Mouse (Mus musculus) MEL (cell line): ENCODE measurements around the gene Rora. TPM values are rescaled to one million over a fixed set of nuclear protein-coding genes. Genes with fewer than 3 reads are reported as not detected.

ENCODE experiments used
- DNase-seq: peaks from one replicate; pipeline ENCODE4 v3.0.0; 2011; ENCODE audit warnings: low read depth, low spot score
- H3K27ac ChIP-seq: 2 replicates; pipeline ENCODE4 v1.5.1; 2012; ENCODE audit warnings: low read depth, mild to moderate bottlenecking, control low read depth, low read length, moderate library complexity; ENCODE audit not compliant: control insufficient read depth
- H3K27me3 ChIP-seq, 2 experiments: fragments of 150-350 bp in 1 of 2; sonication (generic) in 1 of 2; 2 replicates each; pipeline ENCODE4 v1.6.1; 2012; ENCODE audit warnings: low read length in 2 of 2, mild to moderate bottlenecking in 2 of 2, improper control_type of control experiment in 1 of 2, moderate library complexity in 1 of 2; ENCODE audit not compliant: insufficient read depth in 2 of 2, control insufficient read depth in 1 of 2
- H3K36me3 ChIP-seq, 2 experiments: 2 replicates each; pipeline ENCODE4 v1.6.1; 2012 to 2014; ENCODE audit warnings: low read length in 2 of 2, improper control_type of control experiment in 1 of 2, inconsistent platforms in 1 of 2, mild to moderate bottlenecking in 1 of 2; ENCODE audit not compliant: insufficient read depth in 2 of 2, control insufficient read depth in 1 of 2
- H3K4me1 ChIP-seq, 2 experiments: fragments of 150-350 bp in 1 of 2; sonication (generic) in 1 of 2; 2 replicates each; pipeline ENCODE4 v1.6.1; 2012; ENCODE audit warnings: low read length in 2 of 2, improper control_type of control experiment in 1 of 2, mild to moderate bottlenecking in 1 of 2; ENCODE audit not compliant: insufficient read depth in 2 of 2, control insufficient read depth in 1 of 2
- H3K4me3 ChIP-seq, 2 experiments: fragments of 150-350 bp in 1 of 2; sonication (generic) in 1 of 2; 2 replicates each; pipeline ENCODE4 v1.5.1; 2012; ENCODE audit warnings: low read depth in 2 of 2, low read length in 2 of 2, mild to moderate bottlenecking in 2 of 2, moderate library complexity in 2 of 2, control low read depth in 1 of 2, improper control_type of control experiment in 1 of 2; ENCODE audit not compliant: control insufficient read depth in 1 of 2, insufficient read depth in 1 of 2
- H3K79me2 ChIP-seq: 2 replicates; pipeline ENCODE4 v1.6.1; 2012; ENCODE audit warnings: mild to moderate bottlenecking, low read length, moderate library complexity; ENCODE audit not compliant: control insufficient read depth, poor library complexity, insufficient read depth
- H3K9ac ChIP-seq: 2 replicates; pipeline ENCODE4 v1.6.1; 2012; ENCODE audit warnings: low read depth, mild to moderate bottlenecking, control low read depth, low read length, moderate library complexity; ENCODE audit not compliant: control insufficient read depth, poor library complexity, severe bottlenecking
- H3K9me3 ChIP-seq: fragments of 150-350 bp; sonication (generic); replicated peaks from 2 replicates; pipeline ENCODE4 v1.6.1; 2012; ENCODE audit warnings: mild to moderate bottlenecking, low read length, improper control_type of control experiment, moderate library complexity; ENCODE audit not compliant: insufficient read depth
- CHD1 ChIP-seq: IDR thresholded peaks from 2 replicates; pipeline ENCODE4 v1.6.1; 2012; ENCODE audit warnings: low read depth, mild to moderate bottlenecking, inconsistent platforms, low read length, improper control_type of control experiment
- CHD2 ChIP-seq: IDR thresholded peaks from 2 replicates; pipeline ENCODE4 v1.6.1; 2011; ENCODE audit warnings: low read length, improper control_type of control experiment
- CTCF ChIP-seq, 3 experiments: IDR thresholded peaks in 2 of 3; conservative IDR thresholded peaks in 1 of 3; 2 replicates each; pipeline ENCODE4 v1.5.1; 2011 to 2012; ENCODE audit warnings: low read length in 3 of 3, low read depth in 2 of 3, mild to moderate bottlenecking in 2 of 3, improper control_type of control experiment in 1 of 3, inconsistent platforms in 1 of 3, mixed read lengths in 1 of 3, moderate library complexity in 1 of 3; ENCODE audit not compliant: control insufficient read depth in 1 of 3, insufficient read depth in 1 of 3, poor library complexity in 1 of 3, severe bottlenecking in 1 of 3
- E2F4 ChIP-seq: IDR thresholded peaks from 2 replicates; pipeline ENCODE4 v1.6.1; 2011; ENCODE audit warnings: low read depth, low read length, improper control_type of control experiment, borderline replicate concordance
- ELF1 ChIP-seq: IDR thresholded peaks from 2 replicates; pipeline ENCODE4 v1.6.1; 2014; ENCODE audit warnings: low read depth, mild to moderate bottlenecking, inconsistent platforms, low read length, improper control_type of control experiment, moderate library complexity
- EP300 ChIP-seq, 2 experiments: IDR thresholded peaks; 2 replicates each; pipeline ENCODE4 v1.6.1; 2011; ENCODE audit warnings: improper control_type of control experiment in 2 of 2, low read length in 2 of 2, low read depth in 1 of 2, mild to moderate bottlenecking in 1 of 2
- ETS1 ChIP-seq: IDR thresholded peaks from 2 replicates; pipeline ENCODE4 v1.6.1; 2012; ENCODE audit warnings: low read depth, mild to moderate bottlenecking, inconsistent platforms, low read length, improper control_type of control experiment, moderate library complexity
- GABPA ChIP-seq: IDR thresholded peaks from 2 replicates; pipeline ENCODE4 v1.6.1; 2012; ENCODE audit warnings: low read depth, mild to moderate bottlenecking, inconsistent platforms, low read length, improper control_type of control experiment, moderate library complexity
- GATA1 ChIP-seq: IDR thresholded peaks from 2 replicates; pipeline ENCODE4 v1.6.1; 2011; ENCODE audit warnings: low read depth, low read length, improper control_type of control experiment
- MAX ChIP-seq: IDR thresholded peaks from 2 replicates; pipeline ENCODE4 v1.6.1; 2011; ENCODE audit warnings: low read length, improper control_type of control experiment
- MAZ ChIP-seq: IDR thresholded peaks from 2 replicates; pipeline ENCODE4 v1.6.1; 2012; ENCODE audit warnings: low read depth, mild to moderate bottlenecking, inconsistent platforms, low read length, improper control_type of control experiment
- MXI1 ChIP-seq: IDR thresholded peaks from 2 replicates; pipeline ENCODE4 v1.6.1; 2011; ENCODE audit warnings: mild to moderate bottlenecking, low read depth, low read length, improper control_type of control experiment
- MYB ChIP-seq: IDR thresholded peaks from 2 replicates; pipeline ENCODE4 v1.6.1; 2011; ENCODE audit warnings: mild to moderate bottlenecking, low read depth, low read length, improper control_type of control experiment
- MYC ChIP-seq: IDR thresholded peaks from 2 replicates; pipeline ENCODE4 v1.6.1; 2011; ENCODE audit warnings: low read depth, mild to moderate bottlenecking, low read length, improper control_type of control experiment, moderate library complexity
- NRF1 ChIP-seq: IDR thresholded peaks from 2 replicates; pipeline ENCODE4 v1.6.1; 2014; ENCODE audit warnings: low read depth, mild to moderate bottlenecking, inconsistent platforms, low read length, improper control_type of control experiment, moderate library complexity; ENCODE audit not compliant: poor library complexity, insufficient read depth, severe bottlenecking
- POLR2A ChIP-seq, 2 experiments: IDR thresholded peaks; 2 replicates each; pipeline ENCODE4 v1.6.1; 2011 to 2012; ENCODE audit warnings: low read length in 2 of 2, mild to moderate bottlenecking in 2 of 2, control low read depth in 1 of 2, improper control_type of control experiment in 1 of 2, low read depth in 1 of 2, moderate library complexity in 1 of 2; ENCODE audit not compliant: control insufficient read depth in 1 of 2, insufficient read depth in 1 of 2, poor library complexity in 1 of 2
- POLR2AphosphoS2 ChIP-seq: IDR thresholded peaks from 2 replicates; pipeline ENCODE4 v1.6.1; 2011; ENCODE audit warnings: low read length, improper control_type of control experiment
- TCF12 ChIP-seq: IDR thresholded peaks from 2 replicates; pipeline ENCODE4 v1.6.1; 2014; ENCODE audit warnings: low read depth, mild to moderate bottlenecking, inconsistent platforms, low read length, improper control_type of control experiment, moderate library complexity
- UBTF ChIP-seq: IDR thresholded peaks from 2 replicates; pipeline ENCODE4 v1.6.1; 2012; ENCODE audit warnings: low read depth, mild to moderate bottlenecking, inconsistent platforms, low read length, improper control_type of control experiment, moderate library complexity, borderline replicate concordance; ENCODE audit not compliant: insufficient read depth
- USF2 ChIP-seq, 2 experiments: IDR thresholded peaks; 2 replicates each; pipeline ENCODE4 v1.6.1; 2011 to 2012; ENCODE audit warnings: improper control_type of control experiment in 2 of 2, low read length in 2 of 2, borderline replicate concordance in 1 of 2, inconsistent platforms in 1 of 2, low read depth in 1 of 2, mild to moderate bottlenecking in 1 of 2; ENCODE audit not compliant: insufficient read depth in 1 of 2
- ZC3H11A ChIP-seq: IDR thresholded peaks from 2 replicates; pipeline ENCODE4 v1.6.1; 2012; ENCODE audit warnings: low read depth, mild to moderate bottlenecking, inconsistent platforms, low read length, improper control_type of control experiment
- ZKSCAN1 ChIP-seq: IDR thresholded peaks from 2 replicates; pipeline ENCODE4 v1.6.1; 2012; ENCODE audit warnings: low read depth, mild to moderate bottlenecking, inconsistent platforms, low read length, improper control_type of control experiment, moderate library complexity
- ZMIZ1 ChIP-seq: IDR thresholded peaks from 2 replicates; pipeline ENCODE4 v1.6.1; 2012; ENCODE audit warnings: low read depth, mild to moderate bottlenecking, inconsistent platforms, low read length, improper control_type of control experiment, moderate library complexity
- ZNF384 ChIP-seq: IDR thresholded peaks from 2 replicates; pipeline ENCODE4 v1.6.1; 2012; ENCODE audit warnings: low read depth, mild to moderate bottlenecking, inconsistent platforms, low read length, improper control_type of control experiment
- polyA plus RNA-seq, 2 experiments: library from polyadenylated mRNA; stranded (reverse) in 1 of 2; unstranded in 1 of 2; fragments of >175 nt in 1 of 2; fragments of >200 nt in 1 of 2; gene quantifications; 2 replicates each; pipeline versions ENCODE4 v1.2.1 to v1.2.4; 2012; ENCODE audit warnings: low replicate concordance in 2 of 2, low read depth in 1 of 2; ENCODE audit not compliant: insufficient read length in 2 of 2, insufficient read depth in 1 of 2, missing spikeins in 1 of 2
- total RNA-seq: library from RNA; depleted of rRNA; stranded (reverse); fragments of 300-350 nt; gene quantifications from 2 replicates; pipeline ENCODE4 v1.2.3, GENCODE M21; 2012

Gene Rora
- total and polyA plus RNA-seq, 3 experiments, result not detected

- H3K36me3 ChIP-seq, result no peaks in the 10 kb centered on the region; a peak in 1 of 4 replicates
- H3K4me1 ChIP-seq, result no peaks in the 10 kb centered on the region
- no peaks in the 10 kb centered on the region for H3K79me2 ChIP-seq
- TF ChIP-seq MXI1, result no peak
- H3K9ac ChIP-seq, result no peak overlapping the region
- no peaks in the 10 kb centered on the region for H3K27me3 ChIP-seq
- no peak overlapping the region for H3K4me3 ChIP-seq
- DNase-seq, result no peak
- no peak overlapping the region for H3K27ac ChIP-seq
- H3K9me3 ChIP-seq, result no peaks in the 10 kb centered on the region
These were observed 778.4 kb downstream of the Rora start for GRCm38 (mm10) chr9:69431863-69432555.

- no peak for DNase-seq
- Histone ChIP-seq H3K4me3 (no peak overlapping the region), H3K9ac (no peak overlapping the region), H3K4me1 (no peaks in the 10 kb centered on the region), H3K27me3 (no peaks in the 10 kb centered on the region), H3K36me3 (no peaks in the 10 kb centered on the region), H3K27ac (no peak overlapping the region), H3K9me3 (no peaks in the 10 kb centered on the region), H3K79me2 (no peaks in the 10 kb centered on the region)
- TF ChIP-seq UBTF (no peak), GATA1 (no peak), MAZ (no peak), MAX (no peak), ZKSCAN1 (no peak), E2F4 (no peak), CTCF (IDR thresholded peaks at IDR 0.05 in 2 of 3, conservative IDR thresholded peaks at IDR 0.05 in 1 of 3; ENCODE audit: control insufficient read depth in 1 of 3, insufficient read depth in 1 of 3, low read depth in 2 of 3, low read length in 3 of 3, poor library complexity in 1 of 3, severe bottlenecking in 1 of 3) (no peak), POLR2A (IDR thresholded peaks at IDR 0.05; ENCODE audit: control insufficient read depth in 1 of 2, insufficient read depth in 1 of 2, low read depth in 1 of 2, low read length in 2 of 2, poor library complexity in 1 of 2) (no peak), GABPA (no peak), CHD2 (no peak), ZNF384 (no peak), TCF12 (no peak), MYB (no peak), ZC3H11A (no peak)
These were observed 781.6 kb downstream of the Rora start for GRCm38 (mm10) chr9:69435194-69435593.

- Histone ChIP-seq H3K27me3 (no peaks in the 10 kb centered on the region), H3K4me1 (no peaks in the 10 kb centered on the region), H3K27ac (no peak overlapping the region), H3K9me3 (no peaks in the 10 kb centered on the region), H3K36me3 (no peaks in the 10 kb centered on the region), H3K9ac (no peak overlapping the region), H3K79me2 (no peaks in the 10 kb centered on the region), H3K4me3 (no peak overlapping the region)
- TF ChIP-seq POLR2AphosphoS2 (no peak), EP300 (IDR thresholded peaks at IDR 0.05; ENCODE audit: low read depth in 1 of 2, low read length in 2 of 2) (no peak), CHD1 (no peak), ZMIZ1 (no peak), NRF1 (no peak), MYC (no peak), ELF1 (no peak), ETS1 (no peak), USF2 (IDR thresholded peaks at IDR 0.05; ENCODE audit: borderline replicate concordance in 1 of 2, insufficient read depth in 1 of 2, low read depth in 1 of 2, low read length in 2 of 2) (no peak)
- no peak for DNase-seq
These were observed 782.1 kb downstream of the Rora start for GRCm38 (mm10) chr9:69435662-69436061.
